Mouse (Mus musculus): ENCODE measurements around the gene Thada.
A peak's percentile ranks its signal among the peaks of the same experiment; 100 is the strongest.
"Not testable (repeated sequence)": the region's sequence is repeated elsewhere in the genome, so short reads cannot be mapped to it uniquely, and the experiment has no call there.

Gene Thada

DNA sequence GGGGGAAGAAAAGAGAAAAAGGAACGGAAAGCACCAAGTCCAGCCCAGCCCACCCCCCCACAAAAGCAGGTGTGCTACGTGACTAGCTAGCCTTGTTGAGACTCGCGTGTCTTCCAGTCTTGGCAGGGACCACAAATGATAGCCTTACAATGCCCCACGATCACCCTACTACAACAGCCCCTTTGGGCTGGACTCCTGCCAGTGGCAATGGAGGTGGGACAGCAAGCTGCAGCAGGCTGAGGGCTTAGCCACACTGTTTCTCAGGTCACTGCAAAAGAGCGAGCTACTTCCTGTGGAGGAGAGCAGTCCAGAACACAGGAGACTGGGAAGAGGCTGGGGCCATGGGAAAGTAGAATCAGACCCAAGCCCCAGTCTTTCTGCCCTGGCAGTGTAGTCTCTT, 201.7 kb downstream of the Thada start:
- DNase-seq (ENCODE audit: low read depth, low spot score) = no peak

DNA sequence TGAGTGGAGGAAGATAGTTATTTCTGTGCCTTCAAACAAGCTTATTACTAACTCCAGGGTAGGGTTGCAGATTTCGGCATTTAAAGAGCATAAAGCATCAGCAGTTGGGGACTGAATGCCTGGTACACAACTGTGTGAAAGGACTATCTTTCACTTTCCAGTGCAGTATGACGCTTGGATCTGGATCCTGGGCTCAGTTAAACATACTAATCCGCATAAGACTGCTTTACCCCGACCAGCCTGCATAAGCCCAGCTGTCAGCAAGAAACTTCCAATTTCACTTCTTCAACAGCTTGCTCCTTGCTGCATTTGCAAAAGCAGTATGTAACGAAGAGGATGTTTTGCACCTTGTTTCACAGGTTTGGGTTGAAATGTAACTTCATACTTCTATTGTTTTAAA, 202.4 kb downstream of the Thada start:
- DNase-seq (ENCODE audit: low read depth, low spot score) = no peak

DNA sequence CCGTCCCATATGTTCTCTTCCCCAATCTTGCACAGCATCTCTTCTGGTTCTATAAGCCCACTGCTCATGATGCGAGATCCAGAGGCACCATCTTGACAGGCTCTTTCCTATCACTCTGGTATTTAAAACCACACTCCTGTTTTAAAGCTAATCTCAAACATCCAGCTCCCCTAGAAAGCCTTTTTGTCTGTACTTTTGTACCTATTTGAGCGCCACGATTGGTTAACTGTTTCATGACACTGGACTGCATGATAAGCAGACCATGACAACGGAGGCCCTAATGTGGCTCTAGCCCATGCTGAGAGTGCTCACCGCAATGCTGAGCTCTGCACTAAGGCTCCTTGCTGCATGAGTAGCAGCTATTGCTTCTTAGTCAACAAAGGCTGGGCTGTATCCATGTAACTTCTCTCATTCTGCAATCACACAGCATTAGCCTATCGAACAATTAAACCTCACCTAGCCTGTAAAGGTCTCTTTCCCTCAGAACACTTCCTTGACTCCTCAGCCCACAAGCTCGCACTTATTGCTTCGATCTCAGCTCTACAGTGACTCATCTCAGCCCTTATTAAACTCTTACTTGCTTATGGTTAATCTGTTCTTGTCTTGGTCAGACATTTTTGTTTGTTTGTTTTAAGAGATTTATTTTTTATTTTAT, 203.6 kb downstream of the Thada start:
- DNase-seq (ENCODE audit: low read depth, low spot score) = no peak

DNA sequence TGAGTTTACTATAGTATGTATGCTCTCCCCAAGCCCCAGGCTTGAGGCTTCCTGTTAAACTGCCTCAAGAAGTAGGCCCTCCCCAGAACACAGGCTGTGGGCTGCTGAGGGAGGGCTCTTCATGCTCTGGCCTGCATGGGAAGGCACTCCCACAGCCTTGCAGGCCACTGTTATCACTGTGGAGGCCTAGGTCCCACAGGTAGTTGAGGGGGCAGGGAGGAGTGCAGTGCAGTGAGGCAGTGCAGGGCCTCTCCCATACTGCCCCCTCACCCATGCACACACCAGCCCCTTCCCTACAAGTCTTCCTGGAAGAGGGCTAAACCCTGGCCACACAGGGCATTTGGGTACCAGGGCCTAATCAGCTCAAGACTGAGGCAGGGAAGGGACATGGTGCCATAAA, 205.0 kb downstream of the Thada start:
- no peak for DNase-seq (ENCODE audit: low read depth, low spot score)

DNA sequence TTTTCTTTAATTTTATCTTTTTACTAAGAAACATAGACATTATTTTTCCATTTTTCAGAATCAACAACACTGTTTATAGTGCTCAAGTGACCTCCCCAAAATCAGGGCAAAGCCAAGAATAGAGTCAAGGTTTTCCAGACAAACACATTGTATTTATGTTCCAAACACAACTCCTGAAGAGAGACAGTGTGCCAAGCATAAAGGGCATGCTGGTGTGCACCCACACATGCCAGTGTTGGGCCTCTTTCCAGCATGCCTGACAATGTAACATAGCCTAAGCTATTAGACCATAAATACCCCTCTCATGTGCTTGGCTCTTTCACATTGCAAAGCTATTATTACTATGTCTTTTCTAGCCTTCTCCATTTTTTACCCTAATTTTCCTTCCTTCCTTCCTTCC, 205.8 kb downstream of the Thada start:
- DNase-seq (ENCODE audit: low read depth, low spot score) = no peak

DNA sequence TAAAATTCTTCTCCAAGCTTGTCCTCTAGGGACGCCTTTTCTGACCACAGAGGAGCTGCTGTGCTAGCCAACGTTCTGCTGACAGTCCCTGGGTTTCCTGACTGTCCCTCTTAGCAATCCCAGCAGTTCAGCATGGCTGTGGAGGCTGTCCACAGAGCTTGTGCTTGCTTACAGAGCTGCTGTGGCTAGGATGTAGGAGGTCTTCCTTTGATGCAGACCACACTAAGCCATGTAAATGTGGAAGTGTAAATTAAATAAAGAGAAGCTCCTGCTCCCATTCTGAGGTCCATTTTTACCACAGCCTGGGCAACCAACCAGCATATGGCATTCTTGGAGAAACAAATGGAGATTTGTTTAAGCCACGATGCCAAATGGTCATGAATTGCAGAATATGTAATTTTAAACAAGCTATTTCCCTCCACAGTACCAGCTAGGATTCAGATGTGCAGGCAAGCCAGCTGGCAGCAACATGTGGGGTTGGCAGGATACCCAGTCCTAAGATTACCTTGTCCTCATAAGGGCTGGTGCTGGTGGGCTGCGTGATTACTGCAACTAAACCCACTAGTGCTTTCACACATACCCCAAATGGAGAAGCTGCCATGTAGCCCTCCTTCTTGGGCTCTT, 207.3 kb downstream of the Thada start:
- DNase-seq (ENCODE audit: low read depth, low spot score) = no peak

DNA sequence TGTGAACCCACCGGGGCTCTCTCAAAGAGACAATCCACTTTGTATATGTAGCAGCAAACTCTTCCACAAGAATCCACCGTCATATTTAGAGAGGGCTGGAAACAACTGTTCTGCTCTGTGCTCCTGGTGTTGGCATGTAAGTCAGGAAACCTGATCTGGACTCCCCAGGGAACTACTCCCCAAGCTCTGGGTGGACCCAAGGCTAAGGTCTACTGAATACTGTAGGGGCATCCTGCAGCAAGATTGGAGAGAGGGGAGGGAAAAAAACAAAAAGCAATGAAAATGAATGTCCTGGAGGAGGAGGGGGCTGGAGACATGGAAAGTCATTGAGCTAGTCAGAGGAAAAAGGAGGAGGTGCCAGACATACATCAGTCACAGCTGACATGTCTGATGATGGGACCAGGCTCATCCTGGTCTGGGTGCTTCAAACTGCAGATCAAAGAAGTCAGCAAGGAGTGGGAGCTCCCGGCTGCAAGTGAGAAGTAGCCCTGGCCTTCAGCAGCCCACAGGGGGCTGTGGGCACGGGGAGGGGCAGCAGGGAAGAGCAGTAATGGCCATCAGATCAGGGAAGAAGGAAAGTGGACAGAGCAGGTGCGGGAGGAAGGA, 208.0 kb downstream of the Thada start:
- DNase-seq (ENCODE audit: low read depth, low spot score) = no peak

DNA sequence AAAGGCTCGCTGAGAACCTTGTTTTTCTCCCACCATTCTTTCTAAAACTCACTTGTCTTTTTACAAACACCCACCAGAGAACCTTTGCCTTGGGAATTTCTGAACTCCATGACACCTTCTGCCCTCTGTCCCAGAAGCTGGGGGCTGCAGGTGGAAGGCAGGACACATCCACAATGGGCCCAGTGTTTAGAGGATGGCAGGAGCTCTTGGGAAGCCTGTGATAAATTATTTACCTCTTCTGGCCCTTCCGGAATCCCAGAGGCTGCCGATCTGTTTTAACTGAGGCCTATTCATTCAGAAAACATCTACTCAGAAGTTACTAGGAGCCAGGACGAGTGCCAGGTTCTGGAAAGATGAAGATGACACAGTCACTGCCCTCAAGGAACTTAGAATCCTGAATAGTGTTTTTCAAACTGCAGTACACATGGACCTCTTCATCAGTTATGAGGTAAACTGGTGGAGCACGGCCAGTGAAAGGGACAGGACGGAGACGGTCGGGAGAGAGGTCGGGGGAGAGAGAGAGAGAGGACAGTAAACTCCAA, 209.7 kb downstream of the Thada start:
- no peak for DNase-seq (ENCODE audit: low read depth, low spot score)

DNA sequence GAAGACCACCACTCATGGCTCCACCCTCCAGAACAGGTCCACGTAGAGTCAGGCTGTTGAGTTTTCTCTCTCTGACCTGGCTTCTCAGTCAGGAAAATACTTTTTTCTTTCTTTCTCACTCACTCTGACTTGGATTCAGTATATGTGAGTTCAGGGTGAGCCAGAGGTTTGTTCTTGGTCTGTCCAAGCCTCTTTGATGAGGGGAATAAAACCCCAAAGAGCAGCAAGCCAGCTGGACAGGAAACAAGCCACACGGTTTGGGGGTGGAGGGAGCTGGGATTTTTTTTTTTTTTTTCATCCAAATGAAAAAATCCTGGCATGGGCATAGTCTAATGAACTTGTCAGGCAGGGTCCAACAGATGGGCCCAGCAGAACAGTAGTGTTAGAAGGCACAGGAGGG, 210.2 kb downstream of the Thada start:
- DNase-seq (ENCODE audit: low read depth, low spot score) = no peak

DNA sequence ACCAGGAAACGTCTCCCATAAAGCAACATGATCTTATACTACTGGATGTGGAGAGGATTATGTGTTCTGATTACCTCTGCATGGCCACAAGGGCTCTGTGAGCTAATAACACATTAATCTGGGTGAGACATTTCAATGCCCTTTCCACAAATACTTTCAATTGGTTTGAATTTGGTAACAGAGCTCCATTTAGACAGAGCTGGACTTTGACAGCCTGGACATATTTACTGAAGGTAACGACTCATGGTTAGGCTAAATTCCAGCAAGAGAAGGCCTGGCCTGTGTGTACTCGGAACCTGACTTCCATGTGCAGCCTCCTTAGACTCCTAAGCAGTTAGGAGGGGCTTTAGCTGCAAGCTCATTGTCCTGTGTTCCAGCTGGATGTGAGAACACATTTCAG, 214.6 kb downstream of the Thada start:
- DNase-seq (ENCODE audit: low read depth, low spot score) = no peak

DNA sequence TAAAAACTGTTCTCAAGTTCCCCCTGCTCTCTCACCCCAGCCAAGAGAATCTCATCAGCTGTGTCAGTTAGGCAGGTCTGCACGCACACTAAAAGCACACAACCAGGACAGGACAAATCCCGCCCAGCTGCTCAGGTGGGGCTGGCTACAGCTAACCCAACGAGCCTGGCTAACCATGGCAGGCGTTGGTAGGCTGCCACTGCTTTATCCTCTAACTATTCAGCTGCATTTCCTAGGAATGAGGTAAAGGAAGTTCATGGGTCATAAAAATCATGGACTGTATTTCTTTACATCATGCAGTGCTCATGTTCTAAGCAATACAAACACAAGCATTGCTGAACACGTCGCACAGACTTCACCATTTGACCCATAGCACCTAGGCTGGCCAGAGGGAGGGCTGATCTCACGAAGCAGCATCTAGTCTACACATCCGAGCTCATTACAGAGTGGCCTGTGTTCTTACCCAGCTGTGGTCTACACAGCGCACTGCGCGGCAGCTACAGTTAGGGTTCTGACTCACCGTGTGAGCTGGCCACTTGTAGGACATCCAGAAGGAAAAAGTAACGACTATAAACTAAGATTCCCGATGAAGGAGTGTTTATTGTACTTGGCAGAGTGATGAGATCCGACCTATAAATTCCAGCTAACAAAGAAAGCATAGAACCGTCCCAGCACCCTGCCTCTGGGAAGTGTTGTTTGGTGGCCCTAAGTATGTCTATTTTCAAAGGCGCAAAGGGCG, 221.7 kb downstream of the Thada start:
- DNase-seq (ENCODE audit: low read depth, low spot score) = no peak

DNA sequence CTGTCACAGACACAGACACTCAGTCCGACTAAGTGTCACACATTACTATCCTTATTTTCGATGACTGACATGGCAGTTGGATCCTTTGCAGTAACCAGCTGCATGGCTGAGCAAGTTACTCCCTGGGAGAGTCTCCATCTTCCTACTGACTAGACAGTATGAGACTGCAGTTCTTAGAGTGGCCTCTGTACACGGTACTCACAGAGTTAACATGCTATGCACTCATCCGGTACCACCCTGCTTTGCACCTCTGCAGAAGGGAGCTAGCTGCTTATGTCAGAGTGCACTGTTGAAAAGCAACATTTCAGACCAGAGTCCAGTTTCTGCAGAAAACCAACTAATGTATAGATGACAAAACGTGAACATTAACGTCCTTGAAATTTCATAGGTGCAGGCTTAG, 222.2 kb downstream of the Thada start:
- DNase-seq (ENCODE audit: low read depth, low spot score) = no peak

DNA sequence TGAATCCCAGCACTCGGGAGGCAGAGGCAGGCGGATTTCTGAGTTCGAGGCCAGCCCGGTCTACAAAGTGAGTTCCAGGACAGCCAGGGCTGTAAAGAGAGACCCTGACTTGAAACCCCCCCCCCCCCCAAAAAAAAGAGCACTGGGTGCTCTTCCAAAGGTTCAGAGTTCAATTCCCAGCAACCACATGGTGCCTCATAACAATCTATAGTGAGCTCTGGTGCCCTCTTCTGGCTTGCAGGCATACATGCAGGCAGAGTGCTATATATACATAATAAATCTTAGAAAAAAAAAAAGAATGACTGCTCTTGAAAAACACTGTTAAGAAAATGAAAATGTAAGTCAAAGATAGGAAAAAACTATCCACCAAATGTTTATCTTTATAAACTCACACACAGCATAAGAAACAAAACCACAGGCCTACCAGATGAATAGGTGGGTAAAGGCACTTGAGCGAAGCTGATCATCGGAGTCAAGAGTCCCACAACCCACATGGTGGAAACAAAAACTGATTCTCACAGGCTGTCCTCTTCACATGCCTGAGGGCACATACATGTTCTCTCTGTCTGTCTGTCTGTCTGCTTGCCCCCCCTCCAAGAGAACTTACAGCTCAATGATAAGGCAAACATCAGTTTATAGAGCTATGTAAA, 224.6 kb downstream of the Thada start:
- DNase-seq (ENCODE audit: low read depth, low spot score) = peak; percentile 11

DNA sequence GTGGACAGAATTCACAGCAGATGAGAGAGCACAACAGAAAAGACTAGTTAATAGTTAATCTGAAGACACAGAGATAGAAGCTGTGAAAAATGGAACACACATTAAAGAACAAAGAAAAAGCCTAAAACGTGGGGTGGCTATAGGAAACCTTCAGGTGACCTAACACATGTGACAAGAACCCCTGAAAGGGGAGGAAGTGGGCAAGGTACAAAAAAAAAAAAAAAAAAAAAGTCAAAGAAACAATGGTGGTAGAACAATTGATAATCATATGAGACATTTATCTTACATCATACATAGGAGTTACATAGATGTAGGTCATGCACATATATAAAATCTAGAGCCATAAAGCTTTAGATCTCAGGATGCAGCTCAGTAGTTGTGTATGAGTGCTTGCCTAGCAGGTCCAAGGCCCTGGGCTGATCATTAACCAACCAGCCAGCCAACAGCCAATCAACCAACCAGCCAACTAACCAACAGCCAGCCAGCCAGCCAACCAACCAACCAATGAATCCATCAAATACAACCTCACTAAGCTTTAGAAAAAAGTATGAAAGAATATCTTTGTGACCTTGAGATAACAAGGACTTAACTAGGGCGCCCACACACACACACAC, 226.2 kb downstream of the Thada start:
- no peak for DNase-seq (ENCODE audit: low read depth, low spot score)

DNA sequence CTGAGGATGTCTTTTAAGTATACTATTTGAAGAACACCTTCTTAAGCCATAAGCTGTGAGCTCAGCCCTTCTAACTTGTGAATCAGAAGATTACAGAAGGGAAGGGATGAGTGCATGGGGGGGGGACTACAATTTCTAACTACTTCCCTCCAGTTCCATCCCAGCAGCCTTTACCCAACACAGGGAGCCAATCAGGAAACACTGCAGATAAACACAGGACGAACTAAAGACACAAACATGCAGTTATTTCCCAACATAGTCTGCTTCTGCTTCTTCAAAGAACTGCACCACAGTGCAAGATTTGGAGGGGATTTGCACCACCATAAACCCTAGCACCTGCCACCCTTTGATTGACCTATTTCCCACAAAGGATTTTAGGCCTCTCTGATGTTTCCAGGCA, 227.8 kb downstream of the Thada start:
- DNase-seq (ENCODE audit: low read depth, low spot score) = no peak

DNA sequence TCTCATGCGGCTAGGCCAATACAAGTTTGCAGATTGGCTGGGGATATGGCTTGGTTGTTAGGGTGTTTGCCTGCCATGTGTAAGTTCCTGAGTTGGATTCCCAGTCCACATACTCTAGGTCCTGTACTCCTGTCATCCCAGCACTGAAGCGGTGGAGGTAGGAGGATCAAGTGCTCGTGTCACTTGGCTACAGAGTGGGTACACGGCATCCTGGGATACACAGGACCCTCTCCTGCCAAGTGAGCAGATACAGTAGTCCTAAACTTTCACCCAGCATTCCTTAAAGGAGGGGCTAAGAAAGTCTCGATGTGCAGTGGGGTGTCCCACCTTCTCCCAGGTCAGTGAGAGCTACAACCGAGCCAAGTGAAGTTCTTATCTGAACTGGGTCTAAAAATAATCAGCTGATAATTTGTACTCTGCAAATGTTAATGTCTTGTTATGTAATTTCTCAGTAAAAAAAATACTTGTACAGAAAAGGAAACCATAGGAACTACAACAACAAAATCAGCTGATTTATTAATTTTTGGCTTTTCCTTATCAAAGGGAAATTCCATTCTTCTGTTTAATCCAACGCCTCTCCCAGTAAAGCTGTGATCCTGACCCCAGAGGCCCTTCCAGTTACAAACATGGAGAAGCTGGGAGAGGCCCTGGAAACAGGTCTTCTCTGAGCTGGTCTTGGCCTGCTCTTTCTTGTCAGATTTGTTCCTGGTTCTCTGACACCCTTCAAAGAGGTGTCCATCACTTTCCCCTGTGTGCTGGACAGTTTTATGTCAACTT, 229.0 kb downstream of the Thada start:
- DNase-seq (ENCODE audit: low read depth, low spot score) = no peak

DNA sequence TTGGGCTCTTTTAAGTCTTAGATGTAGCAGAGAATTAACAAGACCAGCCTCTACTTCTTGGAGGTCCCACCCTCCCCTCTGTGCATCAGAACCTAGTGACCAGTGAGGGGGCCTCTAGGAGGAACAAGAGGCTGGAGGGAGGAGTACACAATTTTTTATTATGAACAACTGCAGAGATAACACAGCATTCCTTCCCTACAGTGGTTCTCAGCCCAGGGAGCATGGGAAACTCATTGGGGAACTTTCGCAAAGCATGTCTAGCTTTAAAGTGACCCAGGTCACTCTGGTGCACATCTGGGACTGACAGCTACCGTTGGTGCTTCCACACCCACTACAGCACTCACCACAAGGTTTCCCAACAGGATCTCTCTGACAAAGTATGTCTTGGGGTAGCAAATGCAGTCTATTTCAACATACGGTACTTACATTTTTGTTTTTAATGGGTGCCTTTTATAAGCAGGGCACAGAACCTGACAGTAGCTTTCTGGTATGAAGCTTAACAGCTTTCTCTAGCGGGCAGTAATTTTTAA, 230.5 kb downstream of the Thada start:
- no peak for DNase-seq (ENCODE audit: low read depth, low spot score)

DNA sequence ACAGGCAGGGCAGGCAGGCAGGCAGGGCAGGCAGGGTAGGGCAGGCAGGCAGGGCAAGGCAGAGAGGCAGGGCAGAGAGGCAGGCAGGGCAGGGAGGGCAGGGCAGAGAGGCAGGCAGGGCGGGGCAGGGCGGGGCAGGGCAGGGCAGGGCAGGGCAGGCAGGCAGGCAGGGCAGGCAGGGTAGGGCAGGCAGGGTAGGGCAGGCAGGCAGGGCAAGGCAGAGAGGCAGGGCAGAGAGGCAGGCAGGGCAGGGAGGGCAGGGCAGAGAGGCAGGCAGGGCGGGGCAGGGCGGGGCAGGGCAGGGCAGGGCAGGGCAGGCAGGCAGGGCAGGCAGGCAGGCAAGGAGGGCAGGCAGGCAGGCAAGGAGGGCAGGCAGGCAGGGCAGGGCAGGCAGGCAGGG, 231.2 kb downstream of the Thada start:
- DNase-seq (ENCODE audit: low read depth, low spot score) = not testable (repeated sequence)

DNA sequence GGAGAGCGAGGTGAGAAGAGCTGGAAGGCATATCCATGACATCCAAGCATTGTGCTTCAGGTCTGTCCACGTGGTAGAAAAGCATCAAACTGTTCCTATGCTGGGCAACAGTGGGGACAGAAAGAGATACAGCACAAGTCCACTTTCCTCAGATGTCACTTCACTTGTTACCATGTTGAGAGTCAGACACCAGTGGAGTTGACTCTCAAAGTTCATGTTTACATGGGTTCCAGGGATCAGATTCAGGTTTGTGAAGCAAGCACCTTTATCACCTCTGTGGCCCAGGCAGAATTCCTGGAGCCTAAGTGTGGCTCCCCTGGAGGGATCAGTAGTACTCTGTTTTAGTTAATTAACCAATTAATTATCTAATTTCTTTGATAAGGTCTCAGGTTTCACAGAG, 232.2 kb downstream of the Thada start:
- DNase-seq (ENCODE audit: low read depth, low spot score) = no peak

DNA sequence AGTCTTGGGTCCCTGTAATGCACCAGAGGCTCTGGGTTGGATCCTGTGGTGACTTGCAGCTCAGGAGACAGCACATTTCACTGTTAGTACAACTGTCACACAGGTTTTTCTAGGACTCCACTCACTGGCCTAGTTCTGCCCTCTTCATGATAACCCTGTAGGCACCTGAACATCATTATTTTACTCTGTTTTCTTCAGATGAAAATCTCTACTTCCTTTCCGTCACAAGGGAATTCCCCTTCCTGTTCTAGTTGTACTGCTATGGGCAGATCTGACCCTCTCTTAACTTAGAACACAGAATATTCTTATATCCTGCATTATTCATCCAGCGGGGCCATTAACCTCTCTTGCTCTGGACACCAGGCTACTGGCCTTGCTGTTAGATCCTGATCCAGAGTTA, 234.6 kb downstream of the Thada start:
- DNase-seq (ENCODE audit: low read depth, low spot score) = no peak
